Mouse (Mus musculus): Measurements from ENCODE around the gene Tmem258.
"Not testable (repeated sequence)": the region's sequence is repeated elsewhere in the genome, so short reads cannot be mapped to it uniquely, and the experiment has no call there.

The Tmem258 gene

DNA sequence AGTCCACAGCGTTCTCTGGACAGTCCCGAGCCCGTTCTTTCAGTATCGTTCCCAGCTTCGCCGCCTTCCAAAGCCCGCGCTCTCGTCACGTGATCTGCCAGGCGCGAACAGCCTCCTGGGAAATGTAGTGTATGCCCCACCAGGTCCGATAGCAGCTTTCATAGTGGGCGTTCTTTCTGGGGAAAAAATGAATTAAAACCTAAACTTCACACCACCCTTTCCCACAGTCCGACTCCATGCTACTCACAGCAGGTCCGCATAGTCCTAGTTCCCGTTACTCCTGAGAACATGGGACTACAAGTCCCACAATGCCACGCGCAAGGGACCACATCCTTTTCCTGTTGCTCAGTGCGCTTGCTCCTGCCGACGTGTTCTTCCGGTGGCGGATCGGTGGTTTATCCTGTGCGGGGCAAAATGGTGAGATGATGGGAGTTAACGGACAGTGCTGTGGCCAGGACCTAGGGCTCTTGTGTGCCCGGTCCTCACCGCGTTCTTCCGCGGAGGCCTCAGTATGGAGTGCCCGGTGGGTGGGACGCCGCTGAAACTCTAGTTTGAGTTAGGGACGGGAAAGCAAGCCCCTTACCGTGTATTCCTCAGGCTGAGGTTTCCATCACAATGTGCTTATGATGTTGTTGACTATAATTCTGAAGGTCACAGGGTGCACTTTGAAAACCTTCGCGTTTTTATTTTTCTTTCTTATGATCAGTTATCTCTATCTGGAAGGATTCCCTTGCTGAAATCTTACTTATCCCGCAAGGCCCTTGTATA lies at the start of gene Tmem258, which contains the start of gene Fen1:
Gene Tmem258, plus strand, starts transcription at position 167 of the 768 bp plus-strand sequence.
Gene Fen1, minus strand, starts transcription at position 322 of the 768 bp plus-strand sequence.
- peak; percentile 85 to 86 for DNase-seq (ENCODE audit: low spot score in 2 of 2)

DNA sequence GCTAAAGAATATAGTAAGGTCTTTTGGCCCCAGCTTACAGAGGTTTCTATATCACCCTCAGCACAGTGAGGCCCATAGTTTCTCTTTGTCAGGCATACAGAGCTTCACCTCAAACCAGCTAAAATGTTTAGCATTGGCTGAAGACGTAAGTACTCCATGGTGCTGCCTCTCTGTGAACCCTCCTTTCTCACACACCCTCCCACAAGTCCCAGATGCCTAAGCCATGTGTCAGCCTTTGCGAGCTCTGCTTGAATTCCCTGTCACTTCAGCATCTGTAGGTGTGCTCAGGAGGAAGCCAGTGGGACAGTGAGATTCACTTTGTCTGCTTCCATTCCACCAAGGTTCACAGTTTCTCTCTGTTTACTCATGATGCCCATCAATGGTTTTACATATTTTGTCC lies 46.1 kb upstream of the Tmem258 start:
- no peak for DNase-seq (ENCODE audit: low spot score in 2 of 2)

DNA sequence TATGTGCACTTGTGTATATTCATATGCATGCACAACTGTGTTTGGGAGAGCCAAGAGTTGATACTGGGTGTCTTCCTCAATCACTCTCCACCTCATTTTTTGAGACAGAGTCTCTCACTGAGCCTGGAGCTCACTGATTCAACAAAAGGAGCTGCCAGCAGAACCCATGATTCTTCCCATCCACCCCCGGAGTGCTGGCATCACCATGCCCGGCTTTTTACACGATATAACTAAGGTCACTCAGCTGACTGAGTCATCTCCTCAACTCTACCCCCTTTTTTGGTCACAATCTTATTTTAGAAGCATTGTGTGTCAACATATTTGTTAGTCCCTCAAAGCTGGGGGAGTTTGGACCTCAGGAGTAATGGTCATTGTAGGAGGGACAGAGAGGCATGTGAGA lies 39.9 kb upstream of the Tmem258 start:
- no peak for DNase-seq (ENCODE audit: low spot score in 2 of 2)

DNA sequence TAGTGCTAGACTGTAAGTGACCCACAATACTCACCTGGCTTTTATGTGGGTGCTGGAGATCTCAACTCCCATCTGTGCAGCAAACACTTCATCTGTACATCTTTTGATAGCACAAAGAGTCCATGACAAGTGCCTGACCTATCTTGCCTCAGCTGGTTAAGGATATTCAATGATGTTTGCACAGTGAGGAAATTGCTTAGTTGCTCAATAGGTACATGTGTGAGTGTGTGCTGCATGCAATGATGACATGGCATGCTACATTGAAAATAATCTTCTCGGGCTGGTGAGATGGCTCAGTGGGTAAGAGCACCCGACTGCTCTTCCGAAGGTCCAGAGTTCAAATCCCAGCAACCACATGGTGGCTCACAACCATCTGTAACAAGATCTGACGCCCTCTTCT lies 37.9 kb upstream of the Tmem258 start:
- DNase-seq (ENCODE audit: low spot score in 2 of 2), result not testable (repeated sequence)

DNA sequence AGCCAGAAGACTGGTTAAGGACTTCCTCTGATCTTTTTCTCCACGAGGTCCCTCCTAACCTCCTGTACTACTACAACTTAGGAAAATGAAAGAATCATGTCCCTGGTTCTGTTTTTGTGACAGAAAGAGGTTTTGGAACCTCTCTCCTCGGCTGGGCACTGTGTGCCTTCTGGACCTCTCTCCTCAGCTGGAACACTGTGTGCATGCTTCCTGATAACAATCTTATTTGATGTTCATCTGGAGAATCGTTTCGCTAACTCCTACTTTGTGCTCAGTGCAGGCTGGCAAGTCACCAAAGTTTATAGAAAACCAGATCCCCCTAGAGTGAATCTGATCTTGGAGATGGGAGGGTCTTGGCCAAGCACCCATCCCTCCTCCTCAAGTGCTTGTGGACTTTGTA lies 36.7 kb upstream of the Tmem258 start:
- DNase-seq (ENCODE audit: low spot score in 2 of 2), result no peak

DNA sequence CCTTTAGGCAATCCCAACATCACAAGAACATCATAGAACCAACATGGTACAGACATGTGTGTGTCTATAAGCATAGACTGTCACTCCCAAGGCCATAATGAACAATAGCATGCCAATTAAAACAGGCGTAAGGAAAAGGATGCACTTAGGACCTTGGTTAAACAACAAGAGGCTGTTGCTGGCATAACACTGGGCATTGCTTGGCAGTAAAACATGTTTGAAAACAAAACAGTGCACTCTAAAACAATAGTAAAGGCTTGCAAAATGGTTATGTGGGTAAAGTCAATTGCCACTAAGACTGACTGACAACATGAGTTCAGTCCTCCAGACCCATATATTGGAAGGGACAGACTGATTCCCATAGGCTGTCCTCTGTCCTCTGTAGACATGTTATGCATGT lies 35.9 kb upstream of the Tmem258 start:
- DNase-seq (ENCODE audit: low spot score in 2 of 2), result no peak

DNA sequence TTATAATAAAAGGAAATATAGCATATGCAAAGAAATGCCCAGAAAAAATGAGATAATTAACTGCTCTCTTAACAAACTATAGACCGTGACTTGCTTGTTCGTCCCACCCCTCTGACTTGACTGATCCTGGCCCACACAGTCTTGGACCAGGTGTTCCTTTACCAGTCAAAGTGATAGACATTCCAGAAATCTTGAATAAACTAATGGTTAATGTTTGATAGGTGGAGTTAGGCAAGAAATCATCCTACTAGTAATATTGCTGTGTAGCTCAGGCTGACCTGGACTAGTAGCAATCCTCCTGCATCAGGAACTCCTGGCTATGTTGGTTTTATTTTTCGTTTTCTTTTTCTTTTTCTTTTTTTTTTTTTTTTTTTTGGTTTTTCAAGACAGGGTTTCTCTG lies 35.4 kb upstream of the Tmem258 start:
- DNase-seq (ENCODE audit: low spot score in 2 of 2), result no peak

DNA sequence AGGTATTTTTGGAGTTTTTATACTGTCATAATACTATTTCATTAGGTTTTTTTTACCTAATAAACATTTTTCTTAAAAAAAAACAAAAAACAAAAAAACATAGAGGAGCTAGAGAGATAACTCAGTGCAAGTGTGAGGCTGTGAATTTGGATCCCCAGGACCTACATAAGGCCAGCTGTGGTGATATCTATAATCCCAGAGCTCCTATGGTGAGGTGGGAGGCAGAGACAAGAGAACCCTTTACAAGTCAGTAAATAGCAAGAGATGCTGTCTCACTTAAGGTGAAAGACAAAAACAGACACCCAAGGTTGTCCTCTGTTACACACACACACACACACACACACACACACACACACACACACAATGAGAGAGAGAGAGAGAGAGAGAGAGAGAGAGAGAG lies 34.6 kb upstream of the Tmem258 start:
- DNase-seq (ENCODE audit: low spot score in 2 of 2), result no peak

DNA sequence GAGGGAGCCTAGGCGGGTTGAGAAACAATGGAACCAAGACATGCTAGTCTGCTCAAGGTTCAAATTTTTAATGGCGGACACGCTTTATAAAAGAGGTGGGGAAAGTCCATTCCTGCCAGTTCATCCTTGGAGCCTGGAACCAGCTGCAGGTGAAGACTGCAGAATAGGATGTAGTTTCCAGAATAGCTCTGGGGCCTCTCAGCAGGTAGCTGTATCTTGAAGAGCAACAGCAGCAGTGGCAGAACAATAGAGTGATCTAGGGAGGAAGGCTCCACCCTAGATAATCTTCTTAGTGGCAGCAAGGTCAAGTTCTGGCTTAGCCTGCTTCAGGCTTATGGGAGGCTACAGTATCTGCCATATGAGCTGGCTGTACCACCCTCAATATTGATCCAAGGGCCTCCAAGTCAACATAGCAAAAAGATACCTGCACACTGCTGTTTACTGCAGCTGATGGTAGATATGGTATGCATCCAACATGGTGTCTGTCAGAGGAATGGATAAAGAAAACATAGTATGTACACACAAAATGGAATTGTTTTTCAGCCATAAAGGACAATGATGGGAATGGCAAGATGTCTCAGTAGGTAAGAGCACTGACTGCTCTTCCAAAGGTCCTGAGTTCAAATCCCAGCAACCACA lies 34.0 kb upstream of the Tmem258 start:
- not testable (repeated sequence) for DNase-seq (ENCODE audit: low spot score in 2 of 2)

DNA sequence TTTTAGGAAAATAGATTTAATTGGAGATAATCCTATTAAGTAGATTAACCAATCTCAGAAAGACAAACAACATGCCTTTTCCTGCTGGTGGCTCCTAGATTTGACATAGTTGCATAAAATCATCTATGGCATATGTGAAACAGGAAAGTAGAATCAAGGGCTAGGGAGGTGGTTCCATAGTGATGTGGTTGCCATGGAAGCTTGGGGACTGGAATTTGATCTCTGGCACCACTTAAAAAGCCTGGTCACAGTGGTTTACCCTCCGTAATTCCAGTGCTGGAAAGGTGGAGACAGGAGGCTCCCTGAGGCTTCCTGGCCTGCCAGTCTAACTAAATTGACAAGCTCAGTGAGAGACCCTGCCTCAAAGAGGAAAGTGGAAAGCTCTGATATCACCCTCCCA lies 33.3 kb upstream of the Tmem258 start:
- DNase-seq (ENCODE audit: low spot score in 2 of 2), result no peak

DNA sequence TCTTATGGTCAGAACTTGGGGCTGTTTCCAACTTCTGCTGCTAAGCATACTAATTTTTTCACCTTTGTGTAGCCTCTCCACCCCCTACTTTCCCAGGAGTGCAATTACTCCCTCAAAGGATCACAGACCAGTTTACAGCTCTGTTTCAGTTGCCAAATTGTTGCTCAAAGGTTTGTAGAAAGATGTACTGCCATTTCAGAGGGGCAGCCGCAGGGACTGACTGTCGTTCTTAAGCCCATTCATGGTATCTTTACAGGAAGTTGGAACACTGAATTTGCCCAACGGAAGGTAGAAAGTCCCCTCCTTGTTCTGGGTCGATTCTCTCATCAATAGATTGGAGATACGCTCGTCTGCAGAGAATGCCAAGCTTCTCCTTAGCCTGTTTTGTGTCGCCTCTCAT lies 32.5 kb upstream of the Tmem258 start:
- DNase-seq (ENCODE audit: low spot score in 2 of 2), result no peak

DNA sequence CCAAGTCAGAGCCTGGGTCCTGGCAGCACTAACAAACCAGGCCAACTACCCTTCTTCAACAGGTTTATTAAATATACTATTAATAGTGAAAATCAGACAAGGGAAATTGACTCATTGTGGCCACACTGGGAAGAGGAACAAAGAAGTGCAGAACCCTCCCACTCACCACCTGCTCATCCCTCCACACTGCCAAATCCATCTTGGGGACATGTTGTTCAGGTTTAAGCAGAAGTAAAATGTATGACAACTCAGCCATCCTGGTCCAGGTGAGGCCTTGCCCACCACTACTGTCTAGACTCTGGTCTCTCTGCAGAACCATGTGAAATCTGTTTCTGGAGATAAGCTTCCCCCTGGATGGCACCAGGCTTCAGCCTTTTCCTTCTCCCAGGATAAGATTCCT lies 32.0 kb upstream of the Tmem258 start:
- peak in 1 of 2 experiments; percentile 38 for DNase-seq (ENCODE audit: low spot score in 2 of 2)

DNA sequence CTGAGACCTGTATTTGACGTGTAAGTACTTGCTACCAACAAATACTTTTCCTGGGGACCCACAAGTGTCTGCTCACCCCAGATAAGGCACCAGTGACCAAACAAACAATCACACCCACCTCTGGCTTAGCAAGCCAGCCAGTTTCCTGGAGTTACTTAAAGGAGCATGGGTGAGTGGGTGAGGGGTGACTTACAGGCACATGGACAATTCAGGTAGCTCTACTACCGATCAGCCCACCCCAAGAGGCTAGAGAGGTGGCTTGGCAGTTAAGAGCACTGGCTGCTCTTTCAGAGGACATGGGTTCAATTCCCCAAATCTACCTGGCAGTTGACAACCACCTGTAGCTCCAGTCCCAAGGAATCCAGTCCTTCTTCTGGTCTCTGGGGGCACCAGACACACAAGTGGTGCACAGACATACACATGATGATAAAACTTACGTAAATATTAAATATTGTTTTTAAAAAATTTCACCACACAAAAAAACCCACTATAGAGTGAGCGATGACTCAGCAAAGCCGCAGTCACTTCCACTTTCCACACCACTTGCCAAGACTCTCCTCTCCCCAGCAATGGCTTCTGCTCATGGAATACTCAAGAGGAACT lies 30.6 kb upstream of the Tmem258 start:
- no peak for DNase-seq (ENCODE audit: low spot score in 2 of 2)

DNA sequence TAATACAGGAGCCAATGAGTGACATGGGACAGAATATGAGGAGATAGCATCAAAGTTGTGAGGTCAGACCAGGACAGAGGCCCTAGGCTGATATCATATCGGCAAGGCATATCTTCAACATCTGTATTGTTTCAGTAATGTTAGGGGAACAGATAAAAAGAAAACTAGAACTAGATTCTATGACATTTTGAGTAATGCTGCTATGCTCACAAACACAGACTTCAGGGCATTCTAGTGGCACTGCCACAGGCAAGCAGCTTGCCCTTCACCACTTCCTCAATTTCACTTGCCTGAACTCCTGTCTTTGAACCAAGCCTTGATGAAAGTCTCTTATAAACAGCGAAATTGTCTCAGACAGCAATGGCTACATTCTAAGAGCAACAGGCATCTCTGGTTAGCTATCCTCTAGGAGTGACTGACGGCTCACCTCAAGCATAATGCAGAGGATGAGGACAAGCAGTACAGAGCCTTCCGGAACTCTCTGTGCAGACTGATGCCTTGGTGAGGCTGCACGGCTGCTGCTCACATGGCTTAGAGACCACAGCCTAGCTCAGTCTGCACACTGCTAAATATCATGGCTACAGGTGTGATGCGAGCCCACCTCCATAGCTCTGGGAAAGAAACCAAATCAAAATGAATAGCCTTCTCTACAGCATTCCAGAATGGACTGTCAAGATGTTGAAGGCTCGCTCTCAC lies 29.8 kb upstream of the Tmem258 start:
- DNase-seq (ENCODE audit: low spot score in 2 of 2), result no peak

DNA sequence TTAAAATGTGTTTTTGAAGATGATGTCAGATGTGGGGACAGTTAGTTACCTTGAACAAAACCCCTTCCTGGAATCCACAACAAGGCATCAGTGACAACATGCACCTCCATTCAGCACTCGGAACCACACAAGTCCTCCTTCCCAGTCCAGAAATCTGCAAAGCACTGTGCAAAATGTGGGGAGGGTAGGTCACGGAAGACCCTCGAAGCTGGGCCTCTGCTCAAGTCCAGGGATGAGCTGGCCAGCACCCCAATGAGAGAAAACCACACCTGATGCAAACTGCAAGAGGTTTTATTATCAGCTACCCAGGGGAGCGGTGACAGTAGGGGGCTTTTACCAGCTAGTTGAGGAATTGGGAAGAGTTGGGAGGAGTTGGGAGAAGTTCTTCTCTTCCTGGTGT lies 28.9 kb upstream of the Tmem258 start:
- no peak for DNase-seq (ENCODE audit: low spot score in 2 of 2)

DNA sequence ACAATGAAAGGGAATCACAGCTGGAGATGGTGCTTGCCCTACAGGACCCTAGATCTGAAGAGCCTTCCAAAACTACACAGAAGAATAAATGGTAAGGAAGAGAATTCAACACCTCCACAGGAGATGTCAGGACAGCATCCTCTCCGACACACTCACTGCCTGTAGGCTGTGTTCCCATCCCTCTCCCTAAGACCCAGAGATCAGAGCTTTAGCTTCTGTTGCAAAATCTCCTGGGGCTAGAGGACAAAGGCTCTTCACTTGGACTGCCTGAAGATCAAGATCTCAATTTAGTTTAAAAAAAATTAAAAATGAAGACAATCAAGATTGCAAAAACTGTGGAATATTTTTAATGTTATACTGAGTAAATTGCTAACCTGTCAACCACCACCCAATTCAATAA lies 27.3 kb upstream of the Tmem258 start:
- no peak for DNase-seq (ENCODE audit: low spot score in 2 of 2)

DNA sequence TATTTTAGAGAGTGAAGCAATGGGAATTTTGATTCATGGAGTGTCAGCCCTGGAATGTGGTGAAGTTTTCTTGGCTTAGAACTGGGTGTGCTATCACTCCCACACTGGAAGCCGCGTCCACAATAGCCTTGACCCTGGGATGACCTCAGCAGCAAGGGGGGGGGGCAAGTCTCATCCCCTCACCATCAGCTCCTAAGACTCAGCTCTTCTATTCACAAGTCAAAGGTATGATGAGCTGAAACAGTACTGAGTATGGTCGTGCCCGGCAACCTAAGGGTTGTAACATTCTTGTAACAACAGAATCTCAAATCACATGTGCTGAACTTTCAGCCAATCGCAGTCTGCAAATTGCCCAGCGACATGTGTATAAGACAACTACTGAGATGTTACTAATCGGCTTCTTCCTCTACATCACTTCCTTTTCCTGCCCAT lies 26.9 kb upstream of the Tmem258 start:
- no peak for DNase-seq (ENCODE audit: low spot score in 2 of 2)

DNA sequence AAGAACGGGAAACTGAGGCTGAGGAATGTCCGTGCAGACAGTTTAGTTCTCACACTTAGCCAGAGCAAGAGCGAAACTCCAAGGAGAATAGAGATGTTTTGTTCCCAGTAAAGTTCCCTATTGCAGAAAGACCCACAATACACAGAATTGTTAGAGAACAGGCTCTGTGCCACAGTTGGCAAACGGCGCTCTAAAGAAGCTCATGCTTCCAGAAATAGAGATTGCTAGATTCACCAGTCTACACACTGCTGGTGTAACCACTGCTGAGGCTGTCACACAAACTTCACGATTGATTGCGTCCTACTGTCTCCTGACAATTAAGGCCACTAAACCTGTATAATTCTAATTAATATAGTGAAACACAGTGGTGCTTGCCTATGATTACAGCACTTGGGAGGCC lies 22.6 kb upstream of the Tmem258 start:
- DNase-seq (ENCODE audit: low spot score in 2 of 2), result peak in 1 of 2 experiments; percentile 45

DNA sequence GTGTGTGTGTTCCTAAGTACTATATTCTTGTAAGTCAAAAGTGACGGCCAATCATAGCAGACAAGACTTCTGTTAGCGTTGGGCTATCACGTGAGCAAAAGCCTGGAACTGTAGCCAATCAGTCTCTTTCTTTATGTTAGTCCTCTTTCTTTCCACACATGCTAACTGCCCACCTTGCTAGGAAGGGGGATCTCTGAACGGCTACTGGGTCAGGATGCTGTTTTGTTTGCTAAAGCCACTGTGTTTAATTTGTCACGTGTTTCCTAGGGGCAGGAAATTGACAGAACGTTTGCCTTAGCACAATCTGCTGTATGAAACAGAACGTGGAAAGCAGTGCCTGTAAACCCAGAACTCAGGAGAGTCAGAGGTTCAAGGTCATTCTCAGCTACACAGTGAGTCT lies 21.7 kb upstream of the Tmem258 start:
- DNase-seq (ENCODE audit: low spot score in 2 of 2), result no peak

DNA sequence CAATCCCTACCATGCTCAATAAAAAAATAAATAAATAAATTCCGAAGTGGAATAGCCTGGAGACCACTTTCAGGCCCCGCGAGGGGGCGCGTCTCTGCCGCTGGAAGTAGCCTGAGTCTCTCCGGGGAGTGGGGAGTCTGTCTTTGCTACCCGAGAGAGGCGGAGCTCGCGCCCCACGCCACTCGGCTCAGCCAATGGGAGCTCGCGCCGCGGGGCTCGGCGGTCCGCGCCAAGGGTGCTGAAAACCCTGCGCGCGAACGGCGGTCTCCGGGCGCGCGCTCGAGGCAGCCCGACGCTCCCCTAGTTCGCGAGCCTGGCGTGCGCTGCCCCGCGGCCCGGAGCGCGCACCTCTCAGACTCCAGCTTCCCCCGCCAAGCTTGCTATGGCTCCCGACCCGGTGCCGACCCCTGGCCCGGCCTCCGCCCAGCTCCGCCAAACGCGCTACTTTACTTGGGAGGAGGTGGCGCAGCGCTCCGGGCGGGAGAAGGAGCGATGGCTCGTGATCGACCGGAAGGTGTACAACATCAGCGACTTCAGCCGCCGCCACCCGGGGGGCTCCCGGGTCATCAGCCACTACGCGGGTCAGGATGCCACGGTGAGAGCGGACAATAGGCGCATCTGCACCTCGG lies 21.0 kb upstream of the Tmem258 start, which contains the start of gene Fads1:
Gene Fads1, plus strand, starts transcription at position 219 of the 629 bp plus-strand sequence.
- peak; percentile 94 to 95 for DNase-seq (ENCODE audit: low spot score in 2 of 2)

DNA sequence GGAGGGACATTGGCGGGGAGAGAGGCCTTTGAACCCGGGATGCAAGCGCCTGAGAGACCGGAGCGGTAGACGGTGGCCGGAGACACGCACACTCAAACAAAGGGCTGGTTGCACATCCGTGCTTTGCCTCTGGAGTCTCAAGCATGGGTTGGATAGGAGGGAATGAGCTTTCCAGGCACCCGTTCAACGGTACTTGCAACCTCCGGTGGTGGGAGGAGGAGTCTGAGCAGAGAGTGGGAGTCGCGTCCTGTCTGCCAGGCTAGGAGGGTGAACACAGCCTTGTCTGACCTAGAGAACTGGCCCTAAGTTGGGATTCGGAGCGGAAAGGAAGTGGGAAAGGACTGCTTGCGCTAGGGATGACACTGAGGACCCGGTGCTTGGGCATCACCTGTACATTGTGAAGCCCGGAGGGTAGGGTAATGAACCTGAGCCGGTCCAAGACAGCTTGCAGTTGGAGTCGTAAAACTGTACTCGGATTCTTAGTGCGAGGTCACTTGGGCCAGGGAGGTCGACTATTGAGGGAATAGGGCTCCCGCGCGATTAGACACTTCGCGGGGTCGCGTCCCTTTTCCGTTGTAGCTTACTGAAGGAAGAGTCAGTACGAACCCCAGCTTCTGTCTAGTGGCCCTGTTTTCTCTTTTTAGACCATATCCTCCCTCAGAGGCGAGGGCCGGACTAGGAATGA lies 20.4 kb upstream of the Tmem258 start:
- DNase-seq (ENCODE audit: low spot score in 2 of 2), result peak; percentile 74 to 85
